Mouse (Mus musculus): ENCODE data around the gene Prom1.
"Not testable (repeated sequence)": the region's sequence is repeated elsewhere in the genome, so short reads cannot be mapped to it uniquely, and the experiment has no call there.

The Prom1 gene

GRCm38 (mm10) chr5:44101231-44102110 lies at the start of gene Prom1:
Gene Prom1, minus strand, starts transcription at chr5:44102032.
- DNase-seq (ENCODE audit: low spot score) = peak; percentile 24

GRCm38 (mm10) chr5:44147732-44148131 lies 45.9 kb upstream of the Prom1 start:
- no peak for DNase-seq (ENCODE audit: low spot score)

GRCm38 (mm10) chr5:44146437-44147332 lies 44.9 kb upstream of the Prom1 start:
- no peak for DNase-seq (ENCODE audit: low spot score)

GRCm38 (mm10) chr5:44143467-44144235 lies 41.8 kb upstream of the Prom1 start:
- no peak for DNase-seq (ENCODE audit: low spot score)

GRCm38 (mm10) chr5:44127487-44127886 lies 25.7 kb upstream of the Prom1 start:
- no peak for DNase-seq (ENCODE audit: low spot score)

- DNase-seq (ENCODE audit: low spot score) = not testable (repeated sequence)
Observed at GRCm38 (mm10) chr5:44126574-44126973, 24.7 kb upstream of the Prom1 start.

GRCm38 (mm10) chr5:44121390-44121789 lies 19.6 kb upstream of the Prom1 start:
- no peak for DNase-seq (ENCODE audit: low spot score)

- no peak for DNase-seq (ENCODE audit: low spot score)
Observed at GRCm38 (mm10) chr5:44113138-44113537, 11.3 kb upstream of the Prom1 start.

- no peak for DNase-seq (ENCODE audit: low spot score)
Observed at GRCm38 (mm10) chr5:44109121-44109520, 7.3 kb upstream of the Prom1 start.

- no peak for DNase-seq (ENCODE audit: low spot score)
Observed at GRCm38 (mm10) chr5:44108125-44108524, 6.3 kb upstream of the Prom1 start.

- DNase-seq (ENCODE audit: low spot score) = no peak
Observed at GRCm38 (mm10) chr5:44105192-44105591, 3.4 kb upstream of the Prom1 start.

- DNase-seq (ENCODE audit: low spot score) = no peak
Observed at GRCm38 (mm10) chr5:44104686-44105085, 2.9 kb upstream of the Prom1 start.

- no peak for DNase-seq (ENCODE audit: low spot score)
Observed at GRCm38 (mm10) chr5:44104120-44104519, 2.3 kb upstream of the Prom1 start.

- no peak for DNase-seq (ENCODE audit: low spot score)
Observed at GRCm38 (mm10) chr5:44103121-44103520, 1.3 kb upstream of the Prom1 start.

GRCm38 (mm10) chr5:44100544-44101230 lies 1.1 kb downstream of the Prom1 start:
- peak; percentile 27 for DNase-seq (ENCODE audit: low spot score)

- DNase-seq (ENCODE audit: low spot score) = no peak
Observed at GRCm38 (mm10) chr5:44100187-44100543, 1.7 kb downstream of the Prom1 start.

GRCm38 (mm10) chr5:44096996-44097395 lies 4.8 kb downstream of the Prom1 start:
- DNase-seq (ENCODE audit: low spot score) = no peak

- DNase-seq (ENCODE audit: low spot score) = no peak
Observed at GRCm38 (mm10) chr5:44096106-44096505, 5.7 kb downstream of the Prom1 start.

- DNase-seq (ENCODE audit: low spot score) = no peak
Observed at GRCm38 (mm10) chr5:44095697-44096096, 6.1 kb downstream of the Prom1 start.

GRCm38 (mm10) chr5:44087034-44087433 lies 14.8 kb downstream of the Prom1 start:
- no peak for DNase-seq (ENCODE audit: low spot score)

GRCm38 (mm10) chr5:44085871-44086270 lies 16.0 kb downstream of the Prom1 start:
- no peak for DNase-seq (ENCODE audit: low spot score)

- no peak for DNase-seq (ENCODE audit: low spot score)
Observed at GRCm38 (mm10) chr5:44081108-44081507, 20.7 kb downstream of the Prom1 start.

All from urinary bladder, postnatal 14 days (tissue).